Mouse (Mus musculus): ENCODE results near the gene Olfr126. TPM values are rescaled to one million over a fixed set of nuclear protein-coding genes. Genes with fewer than 3 reads are reported as not detected.

Olfr126 gene
- polyA plus RNA-seq (2012; ENCODE audit: insufficient read depth, low replicate concordance): not detected in 2 replicates

GRCm38 (mm10) chr17:37847183-37847582, at the start of gene Olfr126:
Gene Olfr126, plus strand, starts transcription at chr17:37847483.
- H3K4me1 ChIP-seq: no peaks in the 10 kb centered on the region
- TF ChIP-seq FLI1 (IDR thresholded peaks at IDR 0.05; ENCODE audit: low read length) (no peak), GATA1 (IDR thresholded peaks at IDR 0.05; ENCODE audit: borderline replicate concordance, low read length) (no peak)
- H3K4me3 ChIP-seq (replicated peaks): no peak within 1 kb of the TSS
- no peaks in the 10 kb centered on the region for H3K36me3 ChIP-seq (replicated peaks; ENCODE audit: low read length)
- H3K27me3 ChIP-seq (replicated peaks): no peaks in the 10 kb centered on the region
- peaks cover 4% of the 10 kb centered on the region for H3K9me3 ChIP-seq

- Histone ChIP-seq H3K36me3 (replicated peaks; ENCODE audit: low read length) (no peaks in the 10 kb centered on the region), H3K27me3 (replicated peaks) (no peaks in the 10 kb centered on the region)
- TF ChIP-seq GATA1 (IDR thresholded peaks at IDR 0.05; ENCODE audit: borderline replicate concordance, low read length) (no peak), FLI1 (IDR thresholded peaks at IDR 0.05; ENCODE audit: low read length) (no peak)
These were observed 47.7 kb upstream of the Olfr126 start, which contains the start of gene Olfr124 for GRCm38 (mm10) chr17:37799588-37799987. Gene Olfr124, plus strand, starts transcription at chr17:37799888.

GRCm38 (mm10) chr17:37832649-37833048, 14.6 kb upstream of the Olfr126 start, which contains the start of gene Olfr125:
Gene Olfr125, plus strand, starts transcription at chr17:37832949.
- TF ChIP-seq FLI1 (IDR thresholded peaks at IDR 0.05; ENCODE audit: low read length) (no peak), GATA1 (IDR thresholded peaks at IDR 0.05; ENCODE audit: borderline replicate concordance, low read length) (no peak)
- Histone ChIP-seq H3K4me1 (no peaks in the 10 kb centered on the region), H3K4me3 (replicated peaks) (no peak within 1 kb of the TSS), H3K27me3 (replicated peaks) (no peaks in the 10 kb centered on the region), H3K9me3 (no peaks in the 10 kb centered on the region), H3K36me3 (replicated peaks; ENCODE audit: low read length) (no peaks in the 10 kb centered on the region)

More at GRCm38 (mm10) chr17:37799588-37799987, 47.7 kb upstream of the Olfr126 start, which contains the start of gene Olfr124:
- H3K4me3 ChIP-seq (replicated peaks): no peak within 1 kb of the TSS
- peaks cover 9% of the 10 kb centered on the region for H3K9me3 ChIP-seq
- no peaks in the 10 kb centered on the region for H3K4me1 ChIP-seq

- TF ChIP-seq FLI1 (IDR thresholded peaks at IDR 0.05; ENCODE audit: low read length): no peak
- Histone ChIP-seq H3K4me3 (replicated peaks) (no peak overlapping the region), H3K27me3 (replicated peaks) (no peaks in the 10 kb centered on the region), H3K4me1 (no peaks in the 10 kb centered on the region), H3K36me3 (replicated peaks; ENCODE audit: low read length) (no peaks in the 10 kb centered on the region), H3K9me3 (peaks cover 11% of the 10 kb centered on the region)
These were observed 16.6 kb downstream of the Olfr126 start for GRCm38 (mm10) chr17:37863901-37864300.

GRCm38 (mm10) chr17:37869676-37870205, 22.5 kb downstream of the Olfr126 start:
- Histone ChIP-seq H3K4me1 (no peaks in the 10 kb centered on the region), H3K36me3 (replicated peaks; ENCODE audit: low read length) (no peaks in the 10 kb centered on the region)
- no peak for TF ChIP-seq GATA1 (IDR thresholded peaks at IDR 0.05; ENCODE audit: borderline replicate concordance, low read length)
- no peak for TF ChIP-seq FLI1 (IDR thresholded peaks at IDR 0.05; ENCODE audit: low read length)

GRCm38 (mm10) chr17:37873830-37874229, 26.5 kb downstream of the Olfr126 start:
- Histone ChIP-seq H3K27me3 (replicated peaks) (no peaks in the 10 kb centered on the region), H3K9me3 (no peaks in the 10 kb centered on the region), H3K4me3 (replicated peaks) (no peak overlapping the region), H3K36me3 (replicated peaks; ENCODE audit: low read length) (no peaks in the 10 kb centered on the region), H3K4me1 (no peaks in the 10 kb centered on the region)
- TF ChIP-seq FLI1 (IDR thresholded peaks at IDR 0.05; ENCODE audit: low read length) (no peak), GATA1 (IDR thresholded peaks at IDR 0.05; ENCODE audit: borderline replicate concordance, low read length) (no peak)

More at GRCm38 (mm10) chr17:37869676-37870205, 22.5 kb downstream of the Olfr126 start:
- Histone ChIP-seq H3K27me3 (replicated peaks) (no peaks in the 10 kb centered on the region), H3K4me3 (replicated peaks) (no peak overlapping the region), H3K9me3 (no peaks in the 10 kb centered on the region; the same call in 1 of the 2 replicates)

GRCm38 (mm10) chr17:37900137-37900536, 52.9 kb downstream of the Olfr126 start, which contains the start of gene Olfr127:
Gene Olfr127, plus strand, starts transcription at chr17:37900437.
- H3K4me3 ChIP-seq (replicated peaks): no peak within 1 kb of the TSS
- H3K9me3 ChIP-seq: no peaks in the 10 kb centered on the region
- no peak for TF ChIP-seq FLI1 (IDR thresholded peaks at IDR 0.05; ENCODE audit: low read length)
- TF ChIP-seq GATA1 (IDR thresholded peaks at IDR 0.05; ENCODE audit: borderline replicate concordance, low read length): no peak
- H3K27me3 ChIP-seq (replicated peaks): no peaks in the 10 kb centered on the region
- no peaks in the 10 kb centered on the region for H3K4me1 ChIP-seq
- H3K36me3 ChIP-seq (replicated peaks; ENCODE audit: low read length): no peaks in the 10 kb centered on the region

Other genes starting within 250 kb of the Olfr126 start
- gene Olfr115, start 220.4 kb upstream of the Olfr126 start, polyA plus RNA-seq (2012; ENCODE audit: insufficient read depth, low replicate concordance): not detected in 2 replicates
- not detected in 2 replicates for gene Olfr116, start 220.3 kb upstream of the Olfr126 start, polyA plus RNA-seq (2012; ENCODE audit: insufficient read depth, low replicate concordance)
- not detected in 2 replicates for gene Olfr117, start 183.7 kb upstream of the Olfr126 start, polyA plus RNA-seq (2012; ENCODE audit: insufficient read depth, low replicate concordance)
- gene Olfr118, start 180.5 kb upstream of the Olfr126 start, polyA plus RNA-seq (2012; ENCODE audit: insufficient read depth, low replicate concordance): not detected in 2 replicates
- not detected in 2 replicates for gene Olfr119, start 150.9 kb upstream of the Olfr126 start, polyA plus RNA-seq (2012; ENCODE audit: insufficient read depth, low replicate concordance)
- not detected in 2 replicates for gene Olfr120, start 125.7 kb upstream of the Olfr126 start, polyA plus RNA-seq (2012; ENCODE audit: insufficient read depth, low replicate concordance)
- not detected in 2 replicates for gene Olfr121, start 98.6 kb upstream of the Olfr126 start, polyA plus RNA-seq (2012; ENCODE audit: insufficient read depth, low replicate concordance)
- not detected in 2 replicates for gene Olfr122, start 78.9 kb upstream of the Olfr126 start, polyA plus RNA-seq (2012; ENCODE audit: insufficient read depth, low replicate concordance)
- not detected in 2 replicates for gene Olfr123, start 54.0 kb upstream of the Olfr126 start, polyA plus RNA-seq (2012; ENCODE audit: insufficient read depth, low replicate concordance)
- gene Olfr124, start 47.6 kb upstream of the Olfr126 start, polyA plus RNA-seq (2012; ENCODE audit: insufficient read depth, low replicate concordance): not detected in 2 replicates
- not detected in 2 replicates for gene Olfr125, start 14.5 kb upstream of the Olfr126 start, polyA plus RNA-seq (2012; ENCODE audit: insufficient read depth, low replicate concordance)
- gene Olfr127, start 53.0 kb downstream of the Olfr126 start, polyA plus RNA-seq (2012; ENCODE audit: insufficient read depth, low replicate concordance): not detected in 2 replicates
- not detected in 2 replicates for gene Olfr128, start 73.1 kb downstream of the Olfr126 start, polyA plus RNA-seq (2012; ENCODE audit: insufficient read depth, low replicate concordance)
- not detected in 2 replicates for gene Olfr761, start 105.6 kb downstream of the Olfr126 start, polyA plus RNA-seq (2012; ENCODE audit: insufficient read depth, low replicate concordance)
- not detected in 2 replicates for gene Olfr129, start 212.6 kb downstream of the Olfr126 start, polyA plus RNA-seq (2012; ENCODE audit: insufficient read depth, low replicate concordance)
- not detected in 2 replicates for gene Olfr130, start 216.4 kb downstream of the Olfr126 start, polyA plus RNA-seq (2012; ENCODE audit: insufficient read depth, low replicate concordance)
- not detected in 2 replicates for gene Olfr131, start 241.2 kb downstream of the Olfr126 start, polyA plus RNA-seq (2012; ENCODE audit: insufficient read depth, low replicate concordance)

Measured in megakaryocyte, embryonic 14.5 days (primary cell).